Mouse (Mus musculus) neutrophil, adult 65 days (primary cell): ENCODE measurements around the gene Ptgs2. TPM values are rescaled to one million over a fixed set of nuclear protein-coding genes. Genes with fewer than 3 reads are reported as not detected.

ENCODE experiments used
- total RNA-seq: library from RNA; stranded (reverse); gene quantifications from 2 replicates; pipeline ENCODE4 v1.2.4, GENCODE M21; 2023

The Ptgs2 gene
- total RNA-seq, result 31.7 and 37.8 TPM in 2 replicates

GRCm38 (mm10) chr1:150099790-150100333 lies at the start of gene Ptgs2:
TSS of gene Ptgs2 (plus strand) at chr1:150100031.

Other genes with a start within 250 kb of the Ptgs2 start
- gene Pla2g4a, start 138.7 kb upstream of the Ptgs2 start, total RNA-seq, result 16.8 and 23.7 TPM in 2 replicates
- gene Pdc, start 219.4 kb downstream of the Ptgs2 start, total RNA-seq, result not detected in 2 replicates